Mouse (Mus musculus) heart, adult 18-20 months (tissue): Measurements from ENCODE around the gene Fut7. TPM values are rescaled to one million over a fixed set of nuclear protein-coding genes. Genes with fewer than 3 reads are reported as not detected.

Experiments
- DNase-seq, 2 experiments: peaks; one replicate each; pipeline ENCODE4 v3.0.0; 2021 to 2022; ENCODE audit warnings: mixed read lengths in 1 of 2
- microRNA-seq, 2 experiments: library from miRNA; unstranded; fragments of <30 nt; microRNA quantifications; one replicate each; pipeline ENCODE4 v1.2.0; 2022
- total RNA-seq, 2 experiments: library from RNA; stranded (reverse); gene quantifications; 2 replicates each; pipeline ENCODE4 v1.2.3; 2021

Gene Fut7
- total RNA-seq, 2 experiments from 2014 or later: 1.1 TPM; not detected in 1

GRCm38 (mm10) chr2:25460135-25460534 is 37.1 kb downstream of the Fut7 start:
- DNase-seq: peak in 1 of 2 experiments; percentile 33

- peak; percentile 93 to 97 for DNase-seq
Observed at GRCm38 (mm10) chr2:25460551-25461309, 37.7 kb downstream of the Fut7 start, which contains the start of gene Paxx. Paxx (minus strand) TSS chr2:25461094.

- DNase-seq: no peak
Observed at GRCm38 (mm10) chr2:25461407-25461806, 38.3 kb downstream of the Fut7 start.

- no peak for DNase-seq
Observed at GRCm38 (mm10) chr2:25463630-25464029, 40.6 kb downstream of the Fut7 start.

GRCm38 (mm10) chr2:25465256-25465655 is 42.2 kb downstream of the Fut7 start:
- no peak for DNase-seq

- peak in 1 of 2 experiments; percentile 43 for DNase-seq
Observed at GRCm38 (mm10) chr2:25465816-25466635, 43.0 kb downstream of the Fut7 start.

- peak; percentile 32 to 44 for DNase-seq
Observed at GRCm38 (mm10) chr2:25467606-25468303, 44.7 kb downstream of the Fut7 start.

- DNase-seq: peak; percentile 72 to 77
Observed at GRCm38 (mm10) chr2:25468962-25469915, 46.2 kb downstream of the Fut7 start.

- DNase-seq: peak; percentile 50 to 69
Observed at GRCm38 (mm10) chr2:25469969-25470368, 46.9 kb downstream of the Fut7 start, which contains the start of gene Ptgds. Ptgds (minus strand) TSS chr2:25470046.

GRCm38 (mm10) chr2:25472550-25472949 is 49.5 kb downstream of the Fut7 start:
- DNase-seq: no peak

Small RNA genes lying within 50 kb of the gene (microRNA-seq; reads per million reads assigned to microRNA genes)
- 0 to 0.81 reads per million in 2 experiments for gene Mir3087

Other genes starting within 250 kb of the Fut7 start
- 1 to 10 TPM; 6.9 to 8.3 TPM for gene Nrarp, start 242.5 kb upstream of the Fut7 start, total RNA-seq
- gene Tor4a, start 226.4 kb upstream of the Fut7 start, total RNA-seq: 1 to 10 TPM; 4.0 to 4.6 TPM
- 10 to 100 TPM; 40.8 to 45.8 TPM for gene Nelfb, start 211.8 kb upstream of the Fut7 start, total RNA-seq
- gene Stpg3, start 208.6 kb upstream of the Fut7 start, total RNA-seq: not detected
- not detected for gene Fam166a, start 204.5 kb upstream of the Fut7 start, total RNA-seq
- 100 to 1,000 TPM; 289 to 308 TPM for gene Tubb4b, start 198.6 kb upstream of the Fut7 start, total RNA-seq
- gene Slc34a3, start 188.9 kb upstream of the Fut7 start, total RNA-seq: not detected
- not detected for gene Rnf224, start 186.5 kb upstream of the Fut7 start, total RNA-seq
- gene Rnf208, start 181.0 kb upstream of the Fut7 start, total RNA-seq: 1 to 10 TPM; 1.5 to 1.7 TPM
- gene Cysrt1, start 180.8 kb upstream of the Fut7 start, total RNA-seq: not detected
- 1 to 10 TPM; 1.9 to 2.4 TPM for gene AL732309.1, start 176.4 kb upstream of the Fut7 start, total RNA-seq
- gene Tmem203, start 167.8 kb upstream of the Fut7 start, total RNA-seq: 10 to 100 TPM; 14.8 to 15.2 TPM
- 1 to 10 TPM; 7.4 to 7.7 TPM for gene Tprn, start 160.6 kb upstream of the Fut7 start, total RNA-seq
- gene Ssna1, start 150.8 kb upstream of the Fut7 start, total RNA-seq: 10 to 100 TPM; 38.2 to 42.6 TPM
- gene Anapc2, start 150.8 kb upstream of the Fut7 start, total RNA-seq: 10 to 100 TPM; 35.3 to 38.8 TPM
- gene Tmem210, start 135.1 kb upstream of the Fut7 start, total RNA-seq: not detected
- gene Lrrc26, start 133.4 kb upstream of the Fut7 start, total RNA-seq: under 1 TPM in 1 of 2 experiments, not detected in 1; 0.23 TPM
- gene Grin1, start 104.1 kb upstream of the Fut7 start, total RNA-seq: not detected
- gene Man1b1, start 90.9 kb upstream of the Fut7 start, total RNA-seq: 10 to 100 TPM; 20.8 to 23.6 TPM
- 1 to 10 TPM; 5.9 to 7.0 TPM for gene Dpp7, start 66.9 kb upstream of the Fut7 start, total RNA-seq
- gene Uap1l1, start 57.6 kb upstream of the Fut7 start, total RNA-seq: 10 to 100 TPM; 10.3 to 11.8 TPM
- gene Sapcd2, start 50.9 kb upstream of the Fut7 start, total RNA-seq: not detected
- 10 to 100 TPM; 13.7 to 14.5 TPM for gene Entpd2, start 27.4 kb upstream of the Fut7 start, total RNA-seq
- gene Npdc1, start 23.9 kb upstream of the Fut7 start, total RNA-seq: 10 to 100 TPM; 25.7 to 27.9 TPM
- gene Abca2, start 5.4 kb downstream of the Fut7 start, total RNA-seq: 10 to 100 TPM; 41.4 to 43.2 TPM
- 1 to 10 TPM in 1 of 2 experiments, under 1 TPM in 1; 0.82 to 1.7 TPM for gene Clic3, start 33.6 kb downstream of the Fut7 start, total RNA-seq
- gene Paxx, start 37.8 kb downstream of the Fut7 start, total RNA-seq: 10 to 100 TPM; 22.6 to 28.7 TPM
- gene Ptgds, start 46.8 kb downstream of the Fut7 start, total RNA-seq: 100 to 1,000 TPM; 450 to 656 TPM
- gene Lcn12, start 70.6 kb downstream of the Fut7 start, total RNA-seq: not detected
- 10 to 100 TPM; 82.0 to 93.6 TPM for gene Fbxw5, start 77.5 kb downstream of the Fut7 start, total RNA-seq
- gene C8g, start 78.5 kb downstream of the Fut7 start, total RNA-seq: 1 to 10 TPM; 1.1 to 2.3 TPM
- gene Traf2, start 123.7 kb downstream of the Fut7 start, total RNA-seq: 10 to 100 TPM; 15.7 to 17.6 TPM
- gene Edf1, start 134.6 kb downstream of the Fut7 start, total RNA-seq: 100 to 1,000 TPM; 223 to 241 TPM
- 1 to 10 TPM in 1 of 2 experiments, under 1 TPM in 1; 0.55 to 1.4 TPM for gene Mamdc4, start 151.6 kb downstream of the Fut7 start, total RNA-seq
- gene Phpt1, start 152.0 kb downstream of the Fut7 start, total RNA-seq: 10 to 100 TPM; 55.9 to 72.5 TPM
- gene Ajm1, start 158.5 kb downstream of the Fut7 start, total RNA-seq: under 1 TPM; 0.10 to 0.46 TPM
- gene Rabl6, start 185.3 kb downstream of the Fut7 start, total RNA-seq: 10 to 100 TPM; 63.5 to 63.8 TPM
- gene Ccdc183, start 194.4 kb downstream of the Fut7 start, total RNA-seq: not detected
- 10 to 100 TPM; 33.9 to 37.9 TPM for gene Tmem141, start 198.7 kb downstream of the Fut7 start, total RNA-seq
- 1 to 10 TPM; 7.1 to 8.1 TPM for gene Fcna, start 204.8 kb downstream of the Fut7 start, total RNA-seq
- gene Lcn8, start 229.9 kb downstream of the Fut7 start, total RNA-seq: under 1 TPM; 0.64 to 0.72 TPM
- gene Lcn5, start 234.7 kb downstream of the Fut7 start, total RNA-seq: not detected